Mouse (Mus musculus) urinary bladder, adult 2 months (tissue): Measurements from ENCODE around the gene Rsph3a. TPM values are rescaled to one million over a fixed set of nuclear protein-coding genes. Genes with fewer than 3 reads are reported as not detected.
A peak's percentile ranks its signal among the peaks of the same experiment; 100 is the strongest.

Source experiments
- DNase-seq: peaks from one replicate; pipeline ENCODE4 v3.0.0; 2022; ENCODE audit warnings: low spot score
- polyA plus RNA-seq: library from polyadenylated mRNA; depleted of rRNA; stranded (reverse); fragments of >200 nt; gene quantifications from 2 replicates; pipeline ENCODE4 v1.2.3, GENCODE M21; 2012; rRNA removed

Rsph3a gene
- 35.4 and 53.8 TPM in 2 replicates for polyA plus RNA-seq

- peak; percentile 74 for DNase-seq
Observed at GRCm38 (mm10) chr17:7945117-7946052, at the start of gene Rsph3a. TSS of gene Rsph3a (plus strand) at chr17:7945614.

GRCm38 (mm10) chr17:7896047-7896635 is 49.3 kb upstream of the Rsph3a start:
- no peak for DNase-seq

- DNase-seq = no peak
Observed at GRCm38 (mm10) chr17:7897120-7897519, 48.3 kb upstream of the Rsph3a start.

- DNase-seq = no peak
Observed at GRCm38 (mm10) chr17:7897756-7898155, 47.7 kb upstream of the Rsph3a start.

- DNase-seq = no peak
Observed at GRCm38 (mm10) chr17:7899233-7899632, 46.2 kb upstream of the Rsph3a start.

- no peak for DNase-seq
Observed at GRCm38 (mm10) chr17:7899961-7900360, 45.5 kb upstream of the Rsph3a start.

GRCm38 (mm10) chr17:7901536-7901935 is 43.9 kb upstream of the Rsph3a start:
- DNase-seq = no peak

GRCm38 (mm10) chr17:7902362-7902761 is 43.1 kb upstream of the Rsph3a start:
- no peak for DNase-seq

GRCm38 (mm10) chr17:7904992-7905391 is 40.4 kb upstream of the Rsph3a start:
- no peak for DNase-seq

- no peak for DNase-seq
Observed at GRCm38 (mm10) chr17:7905936-7906685, 39.3 kb upstream of the Rsph3a start.

GRCm38 (mm10) chr17:7914596-7915227 is 30.7 kb upstream of the Rsph3a start:
- no peak for DNase-seq

GRCm38 (mm10) chr17:7915791-7916190 is 29.6 kb upstream of the Rsph3a start:
- DNase-seq = no peak

GRCm38 (mm10) chr17:7916782-7917574 is 28.4 kb upstream of the Rsph3a start:
- no peak for DNase-seq

- no peak for DNase-seq
Observed at GRCm38 (mm10) chr17:7918355-7918754, 27.1 kb upstream of the Rsph3a start.

GRCm38 (mm10) chr17:7919209-7919608 is 26.2 kb upstream of the Rsph3a start:
- DNase-seq = no peak

GRCm38 (mm10) chr17:7922564-7922963 is 22.9 kb upstream of the Rsph3a start:
- no peak for DNase-seq

- DNase-seq = no peak
Observed at GRCm38 (mm10) chr17:7924185-7924725, 21.2 kb upstream of the Rsph3a start.

GRCm38 (mm10) chr17:7925413-7926160 is 19.8 kb upstream of the Rsph3a start, which contains the start of gene Tagap:
TSS of gene Tagap (plus strand) at chr17:7926000.
- no peak for DNase-seq

- DNase-seq = peak; percentile 34
Observed at GRCm38 (mm10) chr17:7927582-7928535, 17.6 kb upstream of the Rsph3a start.
